Mouse (Mus musculus) thymus, adult 18-20 months (tissue): ENCODE data around the gene 4930524B15Rik.
A peak's percentile ranks its signal among the peaks of the same experiment; 100 is the strongest.
"Not testable (repeated sequence)": the region's sequence is repeated elsewhere in the genome, so short reads cannot be mapped to it uniquely, and the experiment has no call there.

Experiments
- DNase-seq, 2 experiments: peaks; one replicate each; pipeline ENCODE4 v3.0.0; 2022; ENCODE audit warnings: mixed read lengths in 2 of 2

The 4930524B15Rik gene

DNA sequence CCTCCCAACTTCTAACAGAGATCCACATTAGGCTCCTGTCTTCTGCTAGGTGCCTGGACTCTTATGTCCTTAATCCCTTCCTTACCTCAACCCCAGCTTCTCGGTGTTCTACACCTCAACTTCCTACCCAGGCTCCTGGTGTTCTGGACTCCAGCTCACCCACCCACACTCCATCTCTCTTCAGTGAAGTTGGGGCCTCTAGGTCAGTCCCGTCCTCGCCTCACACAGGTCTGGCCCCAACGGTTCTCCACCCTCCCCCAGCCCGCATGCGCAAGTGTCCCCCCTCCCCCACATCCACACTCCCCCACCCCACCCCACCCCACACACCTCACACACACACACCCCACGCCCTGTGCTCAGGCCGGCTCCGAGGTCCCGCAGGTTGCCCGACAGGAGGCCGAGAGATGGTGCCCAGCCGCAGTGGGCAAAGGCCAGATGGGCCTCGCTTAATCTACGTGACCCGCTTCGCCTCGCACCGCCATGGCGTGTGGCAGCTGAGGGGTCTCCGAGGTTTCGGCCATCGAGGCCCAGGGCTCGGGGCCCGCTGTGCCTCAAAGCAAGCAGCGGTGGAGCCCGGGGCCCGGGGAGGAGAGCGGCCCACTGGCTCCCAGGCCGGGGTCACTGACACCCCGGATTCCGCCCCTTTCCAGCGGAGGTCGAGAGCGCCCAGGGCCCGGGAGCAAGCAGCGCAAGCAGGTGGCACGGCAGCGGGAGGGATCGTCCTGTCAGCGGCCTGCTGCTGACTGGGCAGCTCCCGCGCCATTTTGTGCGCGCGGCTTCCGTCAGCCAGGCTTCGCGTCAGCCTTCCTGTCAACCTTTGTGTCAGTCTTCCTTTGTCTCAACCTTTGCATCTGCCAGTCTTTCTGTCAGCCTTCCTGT is at the start of gene 4930524B15Rik:
TSS of gene 4930524B15Rik (plus strand) at position 337 of the 879 bp plus-strand sequence.
- DNase-seq, result no peak

DNA sequence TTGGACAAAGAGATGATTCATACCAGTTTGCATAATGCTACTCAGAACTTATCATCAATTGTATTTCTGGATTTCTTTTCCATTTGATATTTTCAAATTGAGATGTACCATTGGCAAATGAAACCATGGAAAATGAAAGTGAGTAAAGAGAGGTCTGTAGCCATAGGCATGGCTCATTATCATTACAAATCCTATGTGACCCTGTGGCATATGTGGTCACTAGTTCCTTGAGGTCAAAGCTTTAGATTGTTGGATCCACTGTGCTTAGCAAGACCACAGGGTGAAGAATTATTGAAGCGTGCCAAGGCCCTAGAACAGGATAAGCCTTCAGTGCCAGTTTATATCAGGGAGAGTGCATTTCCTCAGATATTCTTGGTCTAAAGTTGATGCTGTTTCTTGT is 47.6 kb upstream of the 4930524B15Rik start:
- no peak for DNase-seq

DNA sequence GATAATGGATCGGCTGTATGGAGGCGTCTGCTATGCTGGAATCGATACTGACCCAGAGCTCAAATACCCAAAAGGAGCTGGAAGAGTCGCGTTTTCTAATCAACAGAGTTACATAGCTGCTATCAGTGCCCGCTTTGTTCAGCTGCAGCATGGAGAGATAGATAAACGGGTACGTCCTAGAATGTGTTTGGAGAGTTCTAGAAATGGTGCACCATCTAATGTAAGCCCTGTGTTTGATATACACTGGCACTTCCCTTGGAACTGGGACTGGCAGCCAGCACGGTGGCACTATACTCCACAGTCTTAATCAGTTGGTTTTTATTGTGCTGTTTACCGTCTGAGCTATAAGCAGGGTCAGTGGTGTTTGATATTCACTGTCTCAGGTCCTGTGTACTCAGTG is 35.3 kb upstream of the 4930524B15Rik start:
- no peak for DNase-seq

DNA sequence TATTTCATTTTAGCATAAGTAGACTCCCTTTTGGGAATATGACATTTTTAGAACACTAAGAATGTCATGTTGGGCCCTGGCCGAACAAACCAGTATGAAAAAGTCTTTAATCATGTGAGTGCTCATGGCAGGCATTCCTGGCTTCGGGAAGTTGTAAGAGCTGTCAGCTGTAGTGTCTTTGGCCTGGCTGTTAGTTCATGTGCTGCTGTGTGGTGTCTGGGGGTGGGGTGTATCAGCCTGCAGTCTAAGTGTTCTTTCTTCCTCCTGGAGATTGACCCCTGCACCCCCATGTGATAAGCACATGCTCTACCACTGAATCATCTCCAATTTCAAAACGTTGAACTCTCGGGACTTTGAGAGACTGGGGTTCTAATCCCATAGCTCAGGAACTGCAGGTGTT is 29.7 kb upstream of the 4930524B15Rik start:
- DNase-seq, result no peak

DNA sequence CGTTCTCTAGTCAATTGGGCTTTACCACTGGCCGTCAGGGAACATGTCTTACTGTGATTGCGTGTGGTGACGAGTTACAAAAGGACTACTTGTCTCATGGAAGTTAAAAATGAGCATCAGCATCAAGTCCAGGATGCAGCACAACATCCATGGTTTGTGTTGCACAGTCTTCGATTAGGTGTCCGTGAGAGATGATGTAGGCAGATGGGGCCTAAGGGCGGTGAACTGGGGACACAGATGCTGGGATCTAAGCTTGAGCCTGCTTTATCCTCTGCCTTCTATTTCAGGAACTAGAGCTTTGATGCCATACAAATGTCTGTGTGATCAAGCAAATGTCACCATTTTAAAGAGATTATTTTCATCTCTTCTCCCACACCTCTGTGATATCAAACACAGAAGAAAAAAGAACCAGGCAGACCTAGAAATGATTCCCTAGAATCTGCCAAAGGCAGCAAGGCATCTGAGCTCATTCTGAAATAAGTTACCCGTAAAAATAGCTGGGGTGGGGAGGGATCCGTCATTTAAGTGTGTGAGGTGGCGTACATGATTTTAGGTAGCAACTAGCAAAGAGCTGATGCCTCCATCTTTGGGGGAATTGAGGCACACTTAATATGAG is 28.4 kb upstream of the 4930524B15Rik start:
- DNase-seq, result no peak

DNA sequence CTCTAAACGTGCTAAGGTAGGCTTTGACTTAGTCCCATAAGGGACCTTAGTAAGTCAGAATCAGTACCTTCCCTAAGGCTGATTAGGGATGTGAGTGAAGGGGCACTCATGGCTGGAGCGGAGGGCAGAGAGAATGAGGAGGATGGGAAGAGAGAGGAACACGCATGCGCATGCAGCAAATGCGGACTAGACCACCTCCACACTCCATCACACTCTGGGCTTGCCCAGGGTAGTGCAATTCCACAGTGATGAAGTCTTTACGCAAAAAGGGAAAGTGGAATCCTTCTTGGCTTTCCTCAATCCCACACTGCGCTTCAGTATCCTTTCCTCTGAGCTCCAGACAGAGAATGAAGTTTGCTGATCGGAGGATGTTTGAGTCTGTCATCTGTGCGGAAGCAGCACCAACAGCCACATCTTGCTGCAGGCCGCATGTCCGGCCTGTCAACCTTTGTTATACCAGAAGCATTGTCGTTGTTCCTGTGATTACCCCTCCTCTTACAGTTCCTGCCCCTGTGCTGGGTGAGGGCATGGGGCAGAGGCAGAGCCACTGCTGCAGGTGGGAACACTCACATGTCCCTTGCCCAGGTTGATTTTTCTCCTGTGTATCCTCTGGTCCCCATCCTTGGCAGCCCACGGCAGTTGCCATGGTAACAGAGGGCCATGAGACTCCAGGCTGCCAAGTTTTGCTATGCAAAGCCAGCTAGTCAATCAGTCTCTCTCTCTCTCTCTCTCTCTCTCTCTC is 24.3 kb upstream of the 4930524B15Rik start:
- DNase-seq, result no peak

DNA sequence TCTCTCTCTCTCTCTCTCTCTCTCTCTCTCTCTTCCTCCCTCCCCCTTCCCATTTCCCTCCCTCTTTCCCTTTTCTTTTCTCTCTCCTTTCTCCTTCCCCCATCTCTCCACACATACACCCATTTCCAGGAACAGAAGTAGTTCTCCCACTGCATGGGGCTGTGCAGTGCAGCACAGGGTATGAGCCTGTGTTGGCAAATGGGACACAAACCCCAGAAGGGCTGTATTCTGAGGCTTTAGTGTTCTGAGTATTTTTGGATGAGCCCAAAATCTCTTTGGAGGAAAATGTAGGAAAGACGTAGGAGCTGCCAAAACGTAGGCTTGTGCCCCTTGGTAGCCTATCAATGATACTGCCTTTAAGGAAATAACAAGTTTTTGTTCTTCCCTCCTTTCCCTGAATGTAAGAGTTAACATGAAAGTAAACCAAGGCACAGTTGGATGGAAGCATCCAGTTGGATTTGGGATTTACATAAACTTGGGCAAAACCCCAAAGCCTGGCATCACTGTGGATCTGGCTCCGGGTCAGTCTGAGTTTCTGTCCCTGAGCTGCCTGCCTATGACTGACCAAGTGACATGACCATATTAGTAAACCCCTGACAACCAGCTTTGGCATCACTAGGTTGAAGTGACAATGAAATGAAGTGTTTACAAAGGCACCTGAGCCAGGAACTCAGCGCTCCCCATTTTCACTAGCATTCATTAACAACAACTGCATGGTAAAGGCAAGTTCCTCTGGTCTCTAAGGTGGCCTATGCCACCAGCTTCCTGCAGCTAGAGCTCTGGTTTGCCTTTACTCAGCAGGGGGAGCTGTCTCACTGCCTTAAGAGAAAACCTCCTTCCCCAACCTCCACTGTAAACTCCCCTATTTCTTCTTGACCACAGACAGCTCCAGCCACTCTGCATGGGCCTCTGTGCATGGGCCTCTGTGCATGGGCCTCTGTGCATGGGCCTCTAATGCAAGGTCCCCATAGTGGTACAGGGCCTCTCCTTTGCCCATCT is 23.5 kb upstream of the 4930524B15Rik start:
- DNase-seq, result peak; percentile 12 to 33

DNA sequence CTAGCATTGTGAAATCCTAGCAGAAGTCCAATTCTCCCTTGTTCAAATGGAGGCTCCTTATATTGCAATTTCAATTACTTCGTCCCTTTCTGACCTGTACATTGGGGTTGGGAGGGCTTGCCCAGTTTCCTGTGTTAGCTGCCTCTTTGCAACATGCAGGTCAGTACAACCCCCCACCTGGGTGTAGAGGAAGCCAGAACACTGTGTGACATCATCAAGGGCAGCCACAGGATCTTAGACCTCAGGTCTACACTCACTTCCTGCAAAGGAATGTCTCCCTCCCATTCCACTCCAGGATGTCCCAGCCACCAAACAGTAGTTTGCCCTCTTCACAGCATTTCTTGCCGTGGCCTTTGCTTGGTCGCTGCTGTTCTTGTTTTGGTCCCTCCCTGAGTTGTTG is 19.9 kb upstream of the 4930524B15Rik start:
- peak; percentile 24 to 56 for DNase-seq

DNA sequence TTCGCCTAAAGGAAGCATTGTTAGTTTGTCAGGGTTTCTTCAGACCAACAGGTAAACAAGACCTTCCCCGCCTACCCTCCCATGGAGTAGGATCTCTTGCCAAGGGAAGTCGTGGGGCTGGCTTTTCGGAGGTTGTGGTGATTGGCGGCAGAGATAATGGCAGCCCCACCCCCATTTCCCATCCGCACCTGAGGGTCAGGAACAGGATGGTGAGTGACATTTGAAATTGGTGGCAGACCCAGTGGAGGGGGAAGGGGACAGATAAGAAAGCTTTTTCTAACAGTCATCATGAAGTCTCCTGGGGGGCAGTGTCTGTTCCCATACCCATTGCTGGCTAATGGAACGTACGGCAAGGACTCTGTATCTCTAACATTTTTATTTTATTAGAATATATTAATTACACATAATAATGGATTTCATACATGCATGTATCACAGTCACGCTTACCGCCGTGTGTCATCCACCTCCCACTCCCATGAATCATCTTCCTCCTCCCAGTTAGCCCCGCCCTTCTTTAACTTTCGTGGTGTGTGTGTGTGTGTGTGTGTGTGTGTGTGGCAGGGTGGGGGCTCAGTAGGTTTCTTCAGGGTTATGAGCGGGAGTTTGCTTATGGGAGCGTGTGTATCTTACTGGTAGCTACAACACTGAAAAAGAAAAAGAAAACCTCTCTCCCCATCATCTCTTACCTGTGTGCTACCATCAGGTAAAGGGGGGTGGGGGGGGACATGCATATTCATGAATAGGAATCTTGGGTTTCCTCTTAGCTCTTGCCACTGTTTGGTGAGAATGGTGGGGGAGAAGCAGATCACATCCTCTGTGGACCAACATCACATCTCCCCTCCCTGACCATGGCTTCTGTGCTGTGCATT is 16.7 kb upstream of the 4930524B15Rik start:
- peak in 1 of 2 experiments; percentile 40 for DNase-seq

DNA sequence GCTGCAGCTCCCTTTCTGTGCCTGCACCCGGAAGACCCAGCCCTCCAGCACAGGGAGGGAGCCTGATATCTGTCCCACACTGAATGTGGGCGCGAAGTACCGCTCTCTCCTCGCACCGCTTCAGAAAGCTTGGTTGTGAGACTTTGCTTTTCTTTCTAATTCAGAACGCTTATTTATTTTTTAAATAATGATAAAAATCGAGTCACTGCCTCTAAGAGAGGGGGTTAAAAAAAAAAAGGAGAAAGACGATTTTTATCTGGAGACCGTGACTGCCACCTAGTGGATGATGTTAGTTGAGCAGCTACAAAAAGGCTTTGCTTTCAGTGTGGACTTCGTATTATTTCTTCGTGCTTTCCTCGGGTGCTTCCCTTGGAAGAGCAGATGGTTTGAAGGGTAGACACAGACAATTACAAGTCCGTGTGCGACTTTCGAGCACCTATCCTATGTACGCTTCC is 16.0 kb upstream of the 4930524B15Rik start:
- peak; percentile 27 to 49 for DNase-seq

DNA sequence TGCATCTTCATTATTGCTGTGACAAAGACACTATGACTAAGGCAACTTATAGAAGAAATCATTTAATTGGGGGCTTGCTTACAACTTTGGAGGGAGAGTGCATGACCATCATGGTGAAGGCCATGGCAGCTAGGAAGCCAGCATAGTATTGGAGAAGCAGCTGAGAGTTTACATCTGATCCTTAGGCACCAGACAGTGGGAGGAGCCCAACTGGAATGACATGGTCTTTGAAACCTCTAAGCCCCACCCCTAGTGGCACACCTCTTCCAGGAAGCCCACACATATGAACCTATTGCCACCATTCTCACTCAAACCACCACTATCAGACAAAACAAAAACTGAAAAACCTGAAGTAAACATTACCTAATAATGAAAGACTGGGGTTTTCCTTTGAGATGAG is 5.3 kb upstream of the 4930524B15Rik start:
- no peak for DNase-seq

DNA sequence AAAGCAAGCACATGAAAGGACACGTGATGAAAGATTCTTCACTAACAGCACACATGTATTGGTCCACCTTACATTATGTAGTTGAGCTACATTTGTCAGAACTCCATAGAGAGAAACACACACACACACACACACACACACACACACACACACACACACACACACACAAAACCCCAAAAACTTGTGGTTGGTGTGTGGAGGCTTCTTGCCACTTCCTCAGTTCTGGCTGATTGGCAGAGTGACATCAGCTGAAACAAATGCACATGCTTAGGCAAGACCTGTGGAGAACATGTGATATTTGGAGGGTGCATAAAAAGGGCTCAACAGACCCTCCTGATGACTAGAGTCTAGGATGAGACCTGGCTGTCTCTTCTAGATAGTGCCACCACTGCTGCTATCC is 1.4 kb upstream of the 4930524B15Rik start:
- no peak for DNase-seq

DNA sequence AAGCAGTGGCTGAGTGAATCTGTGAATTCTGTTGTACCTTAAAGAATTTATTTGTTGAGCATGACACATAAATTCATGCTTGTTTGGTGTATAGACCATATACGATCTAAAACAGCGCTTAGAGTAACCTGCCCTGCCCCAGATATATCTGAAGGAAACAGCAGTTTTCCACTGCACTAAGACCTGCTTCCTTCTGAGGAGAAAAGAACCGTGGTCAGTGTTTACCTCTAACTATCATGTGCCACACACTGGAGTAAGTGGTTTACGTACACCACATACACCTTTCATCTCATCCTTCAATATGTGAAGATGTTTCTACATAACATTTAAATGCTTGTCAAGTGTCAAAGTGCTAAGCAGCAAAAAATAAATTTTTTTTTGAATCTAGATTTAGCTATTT is 8.7 kb downstream of the 4930524B15Rik start:
- DNase-seq, result no peak

DNA sequence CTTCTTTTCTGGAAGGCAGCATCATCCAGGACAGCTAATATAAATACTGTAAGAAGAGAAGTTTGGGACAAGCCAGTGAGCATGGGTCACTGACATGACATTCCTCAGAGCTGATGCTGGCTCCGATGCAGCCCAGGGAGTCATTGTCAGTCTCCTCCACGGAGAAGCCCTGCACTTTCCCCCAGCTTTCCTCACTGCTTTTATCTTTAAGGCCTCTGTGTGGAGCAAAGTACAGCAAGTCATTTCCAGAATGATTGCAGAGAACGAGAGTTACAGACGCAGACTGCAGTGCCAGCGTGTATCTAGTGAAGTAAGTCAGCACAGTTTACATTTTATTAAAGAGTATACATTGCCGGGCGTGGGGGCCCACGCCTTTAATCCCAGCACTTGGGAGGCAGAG is 9.4 kb downstream of the 4930524B15Rik start:
- DNase-seq, result no peak

DNA sequence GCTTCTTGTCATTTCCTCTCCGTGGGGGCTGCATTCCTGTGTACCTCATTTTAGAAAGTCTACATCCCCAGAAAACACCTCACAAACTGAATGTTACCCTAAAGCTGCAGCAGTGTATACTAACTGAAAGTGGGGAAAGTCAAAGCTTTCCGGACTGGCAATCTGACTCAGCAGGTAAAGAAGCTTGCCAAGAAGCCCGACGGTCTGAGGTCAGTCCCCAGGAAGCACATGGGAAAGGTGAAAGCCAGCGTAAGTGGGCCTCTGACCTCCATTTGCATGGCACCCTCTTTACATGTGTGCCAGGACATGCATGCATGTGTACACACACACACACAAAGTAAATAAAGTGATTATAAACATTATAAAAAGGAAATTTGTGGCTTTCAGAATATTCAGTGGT is 10.3 kb downstream of the 4930524B15Rik start:
- no peak for DNase-seq

DNA sequence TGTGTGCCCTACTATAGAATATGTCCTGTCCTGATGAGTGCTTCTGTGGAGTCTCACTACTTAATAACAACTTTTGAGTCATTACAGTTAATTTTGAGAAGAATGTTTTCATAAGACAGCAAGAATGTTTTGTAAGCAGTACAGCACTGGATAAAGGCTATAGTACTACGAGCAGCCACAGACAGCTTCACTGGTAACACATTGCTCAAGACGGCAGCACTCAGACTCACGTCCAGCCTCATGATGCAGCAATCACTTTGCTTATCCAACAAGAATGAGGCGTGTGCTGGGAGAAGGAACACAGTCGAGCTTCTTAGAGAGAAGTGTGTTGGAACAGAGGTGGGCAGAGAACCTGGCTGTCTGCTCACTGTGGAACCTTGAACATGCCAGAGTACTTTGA is 10.7 kb downstream of the 4930524B15Rik start:
- DNase-seq, result no peak

DNA sequence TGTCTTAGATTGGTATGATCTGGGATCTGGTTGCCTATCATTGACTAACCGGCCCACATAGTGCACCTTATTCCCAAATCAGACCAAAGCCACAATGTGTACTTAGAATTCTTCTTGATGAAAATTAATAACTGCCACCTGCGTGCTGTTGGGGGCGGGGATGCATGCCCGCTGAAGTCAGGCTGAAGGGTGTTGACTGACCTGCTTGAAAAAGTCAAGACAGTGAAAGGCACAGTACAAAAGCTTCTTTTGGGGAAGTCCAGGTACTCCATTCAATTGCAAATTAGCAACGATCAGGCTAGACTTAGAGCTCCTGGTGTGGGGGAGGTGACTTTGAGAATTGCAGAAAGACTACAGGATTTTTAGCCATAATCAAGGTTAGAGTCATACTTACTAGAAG is 14.7 kb downstream of the 4930524B15Rik start:
- not testable (repeated sequence) for DNase-seq

DNA sequence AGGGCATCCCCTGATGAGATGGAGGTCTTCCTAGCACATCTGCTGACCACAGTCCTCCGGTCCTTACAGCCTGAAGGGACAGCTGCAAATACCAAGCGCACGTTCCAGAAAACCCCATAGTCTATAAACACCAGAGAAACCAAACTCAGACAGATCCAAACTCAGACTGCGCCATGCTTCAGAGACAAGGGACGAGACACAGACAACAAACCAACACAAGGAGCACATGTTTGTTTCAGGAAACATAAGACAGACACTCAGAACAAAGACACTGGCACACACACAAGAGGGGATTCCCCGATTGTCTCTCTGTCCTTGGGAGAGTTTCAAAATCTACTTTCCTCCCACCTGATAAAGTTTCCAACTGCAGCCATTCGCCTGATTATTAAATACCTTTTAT is 16.4 kb downstream of the 4930524B15Rik start:
- no peak for DNase-seq

DNA sequence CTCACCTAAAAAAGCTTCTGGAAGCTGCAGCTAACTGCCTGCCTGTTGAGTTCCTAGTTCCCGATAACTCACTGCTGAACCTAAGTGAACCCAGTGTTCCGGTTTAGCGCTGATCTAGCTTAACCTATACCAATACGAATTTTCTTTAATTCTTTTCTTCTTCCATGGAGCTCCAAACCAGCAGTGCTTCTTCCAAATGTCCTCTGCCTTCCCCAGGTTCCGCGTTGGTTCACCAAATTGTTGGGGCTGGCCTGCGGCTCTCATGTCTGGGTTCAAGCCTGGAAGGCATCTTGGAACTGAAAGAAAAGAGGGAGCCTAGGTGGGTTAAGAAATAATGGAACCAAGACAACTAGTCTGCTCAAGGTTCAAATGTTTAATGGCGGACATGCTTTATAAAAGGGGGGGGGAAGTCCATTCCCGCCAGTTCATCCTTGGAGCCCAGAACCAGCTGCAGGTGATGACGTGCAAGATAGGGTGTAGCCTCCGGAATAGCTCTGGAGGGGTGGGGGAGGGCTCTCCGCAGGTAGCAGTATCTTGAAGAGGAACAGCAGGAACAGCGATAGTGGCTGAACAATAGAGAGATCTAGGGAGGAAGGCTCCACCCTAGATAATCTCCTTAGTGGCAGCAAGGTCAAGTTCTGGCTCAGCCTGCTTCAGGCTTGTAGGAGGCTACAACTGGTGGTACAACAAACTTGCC is 17.0 kb downstream of the 4930524B15Rik start:
- DNase-seq, result not testable (repeated sequence)

DNA sequence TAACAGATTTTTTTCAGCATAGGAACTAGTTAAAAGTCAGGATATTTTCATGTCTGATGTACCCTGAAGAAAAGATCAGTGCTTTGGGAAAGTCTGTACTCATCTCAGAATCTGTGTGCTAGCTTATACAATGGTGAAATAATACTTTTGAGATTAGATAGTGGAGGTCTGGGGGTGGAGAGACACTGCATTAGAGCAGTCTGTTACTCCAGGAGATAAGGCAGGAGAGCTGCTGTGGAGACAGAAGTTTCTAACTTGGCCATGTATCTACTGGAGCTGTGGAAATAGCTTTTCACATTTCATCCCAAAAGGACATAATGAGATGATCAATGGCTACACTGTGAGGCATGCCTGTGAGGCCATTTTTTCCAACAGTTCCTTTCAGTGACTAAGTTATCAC is 17.9 kb downstream of the 4930524B15Rik start:
- DNase-seq, result no peak

DNA sequence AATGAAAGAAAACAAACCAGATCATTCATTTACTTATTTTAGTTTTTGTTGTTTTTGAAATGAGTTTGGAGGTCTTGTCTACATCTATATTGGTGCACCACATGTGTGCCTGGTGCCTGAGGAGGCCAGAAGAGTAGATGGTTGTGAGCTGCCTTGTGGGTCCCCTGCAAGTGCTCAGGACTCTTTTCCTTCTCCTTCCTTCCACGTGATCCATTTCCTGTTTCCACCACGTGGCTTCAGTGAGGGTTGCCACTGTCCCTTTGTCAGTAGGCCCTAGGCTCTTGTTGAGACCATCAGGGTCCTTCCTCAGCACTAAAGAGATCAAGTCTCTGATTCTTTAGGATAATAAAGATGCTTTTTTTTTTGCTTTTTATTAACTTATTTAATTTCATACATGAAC is 19.4 kb downstream of the 4930524B15Rik start:
- no peak for DNase-seq
